Mouse (Mus musculus) megakaryocyte-erythroid progenitor cell, adult 5-6 weeks (primary cell): ENCODE results near the gene Adcy1. TPM values are rescaled to one million over a fixed set of nuclear protein-coding genes. Genes with fewer than 3 reads are reported as not detected.
A peak's percentile ranks its signal among the peaks of the same experiment; 100 is the strongest.
"Not testable (repeated sequence)": the region's sequence is repeated elsewhere in the genome, so short reads cannot be mapped to it uniquely, and the experiment has no call there.

Experiments
- ATAC-seq: replicated peaks from 2 replicates; pipeline ENCODE4 v1.8.0; 2016; ENCODE audit warnings: mild to moderate bottlenecking, inconsistent platforms; ENCODE audit not compliant: severe bottlenecking, poor library complexity, low FRiP score, low TSS enrichment
- total RNA-seq, 2 experiments: library from RNA; stranded (forward) in 1 of 2; stranded (reverse) in 1 of 2; fragments of 200-1000, 215-1000 nt in 1 of 2; fragments of >200 nt in 1 of 2; fragmentation: Nextera tagmentation in 1 of 2; gene quantifications; 2 replicates each; pipeline ENCODE4 v1.2.3; 2014 to 2017

Adcy1 gene
- total RNA-seq, 2 experiments from 2014 or later: not detected

GRCm38 (mm10) chr11:7202206-7202605, 138.9 kb downstream of the Adcy1 start:
- ATAC-seq: no peak

- no peak for ATAC-seq
Observed at GRCm38 (mm10) chr11:7203846-7204245, 140.6 kb downstream of the Adcy1 start.

GRCm38 (mm10) chr11:7210343-7210742, 147.1 kb downstream of the Adcy1 start:
- ATAC-seq: peak; percentile 61; the same call in 1 of the 2 replicates

GRCm38 (mm10) chr11:7211211-7211610, 147.9 kb downstream of the Adcy1 start:
- ATAC-seq: no peak

DNA sequence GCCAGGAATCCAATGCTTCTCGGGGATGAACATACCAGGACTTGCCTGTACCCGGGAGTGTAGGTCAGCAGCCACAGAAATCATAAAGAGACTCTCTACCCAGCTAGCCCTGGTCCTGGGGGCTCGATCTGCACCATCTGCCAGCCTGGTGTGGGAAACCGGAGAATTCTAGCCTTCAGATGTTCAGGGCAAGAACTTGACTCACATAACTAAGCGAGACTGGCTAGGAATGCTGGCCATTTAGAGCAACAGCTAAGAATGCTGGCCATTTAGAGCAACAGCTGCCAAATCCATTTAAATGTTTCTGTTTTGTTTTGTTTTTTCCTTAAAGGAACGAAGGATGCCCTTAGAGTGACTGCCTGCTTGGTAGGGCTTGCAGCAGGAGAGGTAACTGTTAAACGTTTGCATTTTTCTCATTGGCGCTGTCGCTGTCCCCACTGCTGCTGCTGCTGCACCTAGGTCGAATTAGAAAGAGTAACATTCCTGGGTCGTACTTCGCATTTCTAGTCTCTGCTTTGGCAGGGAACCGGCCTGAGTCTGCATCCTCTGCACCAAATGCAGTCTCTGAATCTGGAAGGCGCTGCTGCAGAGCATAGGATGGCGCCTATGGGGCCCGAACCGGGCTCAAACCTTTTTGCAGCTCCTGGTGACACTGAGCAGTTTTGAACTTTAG, 149.0 kb downstream of the Adcy1 start:
- ATAC-seq: no peak

DNA sequence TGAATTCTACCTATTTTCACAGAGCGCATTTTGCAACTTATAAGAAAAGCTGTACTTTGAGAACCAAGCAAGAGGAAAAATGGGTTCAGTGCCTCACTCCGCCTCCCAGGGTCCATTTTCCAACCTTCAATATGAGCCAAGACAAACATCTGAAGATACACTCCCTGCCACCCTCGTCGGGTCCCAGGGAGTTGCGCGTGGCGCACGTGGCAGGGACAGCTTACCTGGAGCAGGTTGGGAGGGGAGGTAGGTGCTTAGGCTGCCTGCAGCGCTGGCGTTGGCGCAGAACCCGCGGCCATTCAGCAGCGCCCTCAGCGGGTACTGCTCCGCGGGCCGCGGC, 149.8 kb downstream of the Adcy1 start:
- ATAC-seq: no peak

GRCm38 (mm10) chr11:7213501-7214341, 150.4 kb downstream of the Adcy1 start, which contains the start of gene Igfbp3:
TSS of gene Igfbp3 (minus strand) at chr11:7213923.
- ATAC-seq: no peak

DNA sequence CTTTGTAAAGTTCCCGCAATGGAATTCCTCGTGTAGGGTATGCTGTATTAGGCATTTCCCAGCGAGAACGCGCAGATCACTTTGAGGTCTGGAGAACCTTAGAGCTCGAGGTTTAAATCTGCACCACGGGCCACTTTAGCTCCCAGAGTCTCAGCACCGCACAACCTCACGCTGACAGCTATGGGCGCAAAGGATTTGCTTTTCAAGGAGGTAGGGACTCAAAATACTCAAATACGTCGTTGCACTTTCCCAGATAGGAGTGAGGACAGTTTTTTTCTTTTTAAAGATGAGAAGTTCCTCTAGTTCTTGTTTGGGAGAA, 151.0 kb downstream of the Adcy1 start:
- no peak for ATAC-seq

DNA sequence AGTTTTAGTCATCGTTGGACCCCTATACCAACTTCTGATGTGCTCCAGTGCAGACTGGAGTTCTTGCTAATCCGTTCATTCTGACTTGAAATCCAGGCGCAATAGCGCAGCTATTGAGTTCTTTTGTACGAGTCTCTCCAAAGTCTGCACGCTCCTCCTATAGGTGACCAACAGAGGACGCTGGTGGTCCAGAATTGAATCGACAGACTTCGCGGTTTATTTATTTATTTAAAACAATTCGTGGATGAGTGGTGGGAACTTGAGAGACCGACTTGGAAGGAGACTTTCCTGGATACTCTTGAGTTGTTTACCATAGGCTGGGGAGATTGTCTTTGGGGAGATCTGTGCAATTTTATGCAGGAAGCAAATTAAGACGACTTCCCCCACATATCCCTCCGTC, 151.5 kb downstream of the Adcy1 start:
- no peak for ATAC-seq

GRCm38 (mm10) chr11:7215703-7216102, 152.4 kb downstream of the Adcy1 start:
- no peak for ATAC-seq

GRCm38 (mm10) chr11:7221826-7222225, 158.5 kb downstream of the Adcy1 start:
- ATAC-seq: not testable (repeated sequence)

DNA sequence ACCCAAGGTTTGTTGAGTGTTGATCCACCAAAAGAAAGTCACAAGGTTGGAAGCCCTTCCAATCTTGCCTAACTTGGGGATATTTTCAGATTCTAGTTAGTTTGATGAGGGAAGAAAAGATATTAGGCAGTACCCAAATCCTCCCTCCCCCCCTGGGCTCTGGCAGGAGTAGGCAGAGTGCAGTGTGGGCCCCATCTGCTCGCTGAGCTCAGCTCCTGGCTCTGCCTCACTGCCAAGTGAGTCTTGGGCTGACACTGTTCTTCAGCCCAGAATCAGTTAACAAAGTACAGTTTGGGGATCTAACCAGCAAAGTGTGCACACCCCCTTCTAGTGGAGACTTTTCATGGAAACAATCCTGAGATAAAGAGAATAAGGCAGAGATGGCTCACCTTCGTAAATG, 162.9 kb downstream of the Adcy1 start:
- no peak for ATAC-seq

DNA sequence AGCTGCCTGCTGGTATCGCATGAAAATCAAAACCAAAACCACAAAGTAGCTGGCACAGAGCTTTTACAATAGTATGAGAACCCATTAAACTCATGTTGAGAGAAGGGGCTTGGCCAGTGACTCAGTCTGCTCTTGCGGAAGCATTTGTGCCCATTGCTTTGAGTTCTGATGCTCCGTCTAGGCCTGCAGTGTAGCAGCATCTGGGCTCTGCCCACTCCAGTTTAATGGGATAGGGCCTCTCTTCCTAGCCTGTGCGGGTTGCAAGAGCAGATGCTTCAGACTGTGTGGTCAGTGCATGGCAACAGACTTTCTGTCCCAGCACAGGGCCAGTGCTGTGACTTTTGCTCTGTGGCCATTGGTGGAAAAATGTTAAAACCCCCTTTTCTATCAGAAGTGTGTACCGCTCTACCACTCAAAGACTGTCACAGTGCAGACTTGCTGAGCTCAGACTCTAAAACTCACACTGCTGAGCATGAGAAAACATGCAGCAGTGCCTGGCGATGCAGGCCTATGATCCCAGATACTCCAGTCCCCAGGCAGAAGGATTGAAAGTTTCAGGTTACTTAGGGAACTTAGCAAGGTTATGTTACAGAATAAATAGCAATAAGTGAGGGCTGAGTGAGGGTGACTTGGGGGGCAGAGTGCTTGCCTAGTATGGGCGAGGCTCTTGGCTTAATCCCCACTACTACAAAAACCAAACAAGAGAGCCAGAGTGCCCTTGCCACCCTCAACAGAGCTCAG, 163.7 kb downstream of the Adcy1 start:
- ATAC-seq: no peak

- no peak for ATAC-seq
Observed at GRCm38 (mm10) chr11:7228107-7228506, 164.8 kb downstream of the Adcy1 start.

Other genes with a start within 250 kb of the Adcy1 start
- gene Gm11983, start 225.8 kb upstream of the Adcy1 start, total RNA-seq (2014; fragmentation: Nextera tagmentation): not detected in 2 replicates
- not detected in 2 replicates for gene Gm11983, start 225.8 kb upstream of the Adcy1 start, total RNA-seq (2017)
- not detected in 2 replicates for gene Gm11985, start 125.1 kb downstream of the Adcy1 start, total RNA-seq (2014; fragmentation: Nextera tagmentation)
- not detected in 2 replicates for gene Gm11985, start 125.1 kb downstream of the Adcy1 start, total RNA-seq (2017)
- not detected in 2 replicates for gene Igfbp1, start 134.3 kb downstream of the Adcy1 start, total RNA-seq (2014; fragmentation: Nextera tagmentation)
- gene Igfbp1, start 134.3 kb downstream of the Adcy1 start, total RNA-seq (2017): not detected in 2 replicates
- not detected in 2 replicates for gene Igfbp3, start 150.4 kb downstream of the Adcy1 start, total RNA-seq (2014; fragmentation: Nextera tagmentation)
- not detected in 2 replicates for gene Igfbp3, start 150.4 kb downstream of the Adcy1 start, total RNA-seq (2017)